Mouse (Mus musculus) kidney, adult 2 months (tissue): ENCODE data around the gene Il34.

Experiments
- CTCF ChIP-seq: fragments of 200-500 bp; conservative IDR thresholded peaks from 2 replicates; pipeline ENCODE4 v1.5.1; 2011; ENCODE audit warnings: low read depth, mild to moderate bottlenecking, control low read depth, low read length, moderate library complexity, mixed read lengths; ENCODE audit not compliant: insufficient read depth, insufficient read length
- POLR2A ChIP-seq: fragments of 200-500 bp; IDR thresholded peaks from one replicate; pipeline ENCODE4 v1.6.1; 2011; ENCODE audit warnings: low read depth, low read length, control low read depth

DNA sequence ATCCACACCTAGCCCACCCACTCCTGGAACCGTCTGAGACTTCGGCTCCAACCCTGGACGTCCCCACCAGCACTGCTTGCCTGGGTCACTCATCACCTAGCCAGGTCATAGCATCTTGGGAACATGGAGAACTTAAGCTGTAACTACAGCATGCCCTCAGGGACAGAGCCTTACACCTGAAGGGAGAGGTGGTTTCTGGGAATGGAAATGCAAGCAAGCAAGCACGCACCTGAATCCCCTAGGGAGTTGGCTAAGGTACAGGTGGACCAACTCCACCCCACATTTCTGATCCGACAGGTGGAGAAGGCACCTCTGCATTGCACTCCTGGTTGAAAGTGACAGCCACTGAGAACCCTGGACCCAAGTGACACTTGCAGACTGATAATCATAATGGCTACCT, 54.2 kb downstream of the Il34 start:
- TF ChIP-seq CTCF (no peak), POLR2A (no peak)
